Mouse (Mus musculus) kidney, adult 2 months (tissue): ENCODE measurements around the gene Nemf.

Source experiments
- CTCF ChIP-seq: fragments of 200-500 bp; conservative IDR thresholded peaks from 2 replicates; pipeline ENCODE4 v1.5.1; 2011; ENCODE audit warnings: low read depth, mild to moderate bottlenecking, control low read depth, low read length, moderate library complexity, mixed read lengths; ENCODE audit not compliant: insufficient read depth, insufficient read length
- POLR2A ChIP-seq: fragments of 200-500 bp; IDR thresholded peaks from one replicate; pipeline ENCODE4 v1.6.1; 2011; ENCODE audit warnings: low read depth, low read length, control low read depth

- TF ChIP-seq POLR2A (no peak), CTCF (no peak)
Measured at GRCm38 (mm10) chr12:69300391-69300790, 56.6 kb downstream of the Nemf start.
